Mouse (Mus musculus): ENCODE results near the gene Gna11.

Gna11 gene

GRCm38 (mm10) chr10:81565257-81566228 is 20.6 kb upstream of the Gna11 start:
- DNase-seq (ENCODE audit: low spot score), result no peak

- no peak for DNase-seq (ENCODE audit: low spot score)
Measured at GRCm38 (mm10) chr10:81564734-81565133, 19.7 kb upstream of the Gna11 start.

GRCm38 (mm10) chr10:81564216-81564615 is 19.2 kb upstream of the Gna11 start:
- DNase-seq (ENCODE audit: low spot score), result no peak

GRCm38 (mm10) chr10:81563481-81563880 is 18.5 kb upstream of the Gna11 start:
- no peak for DNase-seq (ENCODE audit: low spot score)

GRCm38 (mm10) chr10:81562411-81562810 is 17.4 kb upstream of the Gna11 start:
- no peak for DNase-seq (ENCODE audit: low spot score)

GRCm38 (mm10) chr10:81560719-81561459 is 15.9 kb upstream of the Gna11 start:
- DNase-seq (ENCODE audit: low spot score), result no peak

- no peak for DNase-seq (ENCODE audit: low spot score)
Measured at GRCm38 (mm10) chr10:81559627-81560539, 14.9 kb upstream of the Gna11 start.

GRCm38 (mm10) chr10:81559163-81559626 is 14.2 kb upstream of the Gna11 start, which contains the start of gene Aes:
Gene Aes (plus strand): TSS chr10:81559488.
- no peak for DNase-seq (ENCODE audit: low spot score)

- DNase-seq (ENCODE audit: low spot score), result no peak
Measured at GRCm38 (mm10) chr10:81557491-81557890, 12.5 kb upstream of the Gna11 start.

GRCm38 (mm10) chr10:81556282-81556681 is 11.3 kb upstream of the Gna11 start:
- DNase-seq (ENCODE audit: low spot score), result no peak

- DNase-seq (ENCODE audit: low spot score), result no peak
Measured at GRCm38 (mm10) chr10:81553807-81554755, 9.1 kb upstream of the Gna11 start.

- no peak for DNase-seq (ENCODE audit: low spot score)
Measured at GRCm38 (mm10) chr10:81553232-81553631, 8.2 kb upstream of the Gna11 start.

- DNase-seq (ENCODE audit: low spot score), result peak; percentile 76
Measured at GRCm38 (mm10) chr10:81551597-81552102, 6.7 kb upstream of the Gna11 start.

GRCm38 (mm10) chr10:81550257-81550656 is 5.3 kb upstream of the Gna11 start:
- DNase-seq (ENCODE audit: low spot score), result peak; percentile 67

GRCm38 (mm10) chr10:81548944-81549343 is 4.0 kb upstream of the Gna11 start:
- DNase-seq (ENCODE audit: low spot score), result no peak

GRCm38 (mm10) chr10:81546788-81547571 is 2.0 kb upstream of the Gna11 start:
- DNase-seq (ENCODE audit: low spot score), result no peak

GRCm38 (mm10) chr10:81546332-81546731 is 1.3 kb upstream of the Gna11 start:
- peak; percentile 54 for DNase-seq (ENCODE audit: low spot score)

- peak; percentile 34 for DNase-seq (ENCODE audit: low spot score)
Measured at GRCm38 (mm10) chr10:81544296-81545160, 462 bp downstream of the Gna11 start.

Measured in c-Kit-positive CD71-positive TER-119-positive erythroid progenitor cells, embryonic 14.5 days (primary cell).